Mouse (Mus musculus) megakaryocyte, embryonic 14.5 days (primary cell): Measurements from ENCODE around the gene Rps17.

Source experiments
- FLI1 ChIP-seq: IDR thresholded peaks from 2 replicates; pipeline ENCODE4 v1.6.1; 2012; ENCODE audit warnings: low read length, inconsistent platforms, mixed read lengths
- GATA1 ChIP-seq: IDR thresholded peaks from 3 replicates; pipeline ENCODE4 v1.6.1; 2012; ENCODE audit warnings: mixed read lengths, low read length, inconsistent platforms, borderline replicate concordance

- TF ChIP-seq GATA1 (no peak), FLI1 (no peak)
Measured at GRCm38 (mm10) chr7:81339783-81340182, 5.3 kb downstream of the Rps17 start.
